Mouse (Mus musculus) E14TG2a.4 (cell line): Measurements from ENCODE around the gene Trim47.

ENCODE experiments used
- CTCF ChIP-seq: conservative IDR thresholded peaks from 2 replicates; pipeline ENCODE4 v1.5.1; 2014; ENCODE audit warnings: low read length
- NANOG ChIP-seq: IDR thresholded peaks from 2 replicates; pipeline ENCODE4 v1.6.1; 2014; ENCODE audit warnings: borderline replicate concordance, low read length, mixed read lengths

GRCm38 (mm10) chr11:116084166-116084565 lies 42.8 kb downstream of the Trim47 start:
- TF ChIP-seq CTCF (no peak), NANOG (no peak)
